Mouse (Mus musculus): Measurements from ENCODE around the gene Sirpa. TPM values are rescaled to one million over a fixed set of nuclear protein-coding genes. Genes with fewer than 3 reads are reported as not detected.
A peak's percentile ranks its signal among the peaks of the same experiment; 100 is the strongest.

Gene Sirpa
- polyA plus RNA-seq, 1 experiment from 2014 or later, result 13.2 TPM

GRCm38 (mm10) chr2:129629786-129630531, 37.3 kb downstream of the Sirpa start:
- Histone ChIP-seq H3K36me3 (ENCODE audit: control insufficient read depth, insufficient read depth, low read length) (no peaks in the 10 kb centered on the region), H3K9me3 (ENCODE audit: control insufficient read depth, low read length) (no peaks in the 10 kb centered on the region), H3K4me1 (replicated peaks; ENCODE audit: control insufficient read depth, insufficient read depth) (no peaks in the 10 kb centered on the region; the same call in 1 of the 2 replicates), H3K27ac (replicated peaks) (no peak overlapping the region), H3K4me2 (replicated peaks; ENCODE audit: low read depth) (no peak overlapping the region), H3K4me3 (ENCODE audit: low read depth, low read length) (no peak overlapping the region), H3K27me3 (ENCODE audit: control insufficient read depth, insufficient read depth, low read length) (no peaks in the 10 kb centered on the region), H3K9ac (ENCODE audit: low read length) (no peak overlapping the region)
- peak; percentile 10 for DNase-seq (ENCODE audit: low spot score)
- TF ChIP-seq EP300 (optimal IDR thresholded peaks at IDR 0.05), result no peak
- TF ChIP-seq CTCF (IDR thresholded peaks at IDR 0.05; ENCODE audit: low read depth), result no peak
- 95% methylated on average over 15 of the region's 15 CpGs for WGBS
- ATAC-seq (ENCODE audit: low FRiP score, low TSS enrichment), result no peak

GRCm38 (mm10) chr2:129630532-129630886, 37.9 kb downstream of the Sirpa start:
- no peak overlapping the region for H3K9ac ChIP-seq (ENCODE audit: low read length)
- no peaks in the 10 kb centered on the region for H3K27me3 ChIP-seq (ENCODE audit: control insufficient read depth, insufficient read depth, low read length)
- TF ChIP-seq EP300 (optimal IDR thresholded peaks at IDR 0.05), result no peak
- no peak for TF ChIP-seq CTCF (IDR thresholded peaks at IDR 0.05; ENCODE audit: low read depth)
- no peak overlapping the region for H3K4me2 ChIP-seq (replicated peaks; ENCODE audit: low read depth)
- H3K4me1 ChIP-seq (replicated peaks; ENCODE audit: control insufficient read depth, insufficient read depth), result no peaks in the 10 kb centered on the region; the same call in 1 of the 2 replicates
- WGBS, result 78% methylated on average over 3 of the region's 3 CpGs
- H3K4me3 ChIP-seq (ENCODE audit: low read depth, low read length), result no peak overlapping the region
- ATAC-seq (ENCODE audit: low FRiP score, low TSS enrichment), result no peak
- DNase-seq (ENCODE audit: low spot score), result peak; percentile 8
- no peak overlapping the region for H3K27ac ChIP-seq (replicated peaks)
- no peaks in the 10 kb centered on the region for H3K36me3 ChIP-seq (ENCODE audit: control insufficient read depth, insufficient read depth, low read length)
- H3K9me3 ChIP-seq (ENCODE audit: control insufficient read depth, low read length), result no peaks in the 10 kb centered on the region

- no peaks in the 10 kb centered on the region for H3K27me3 ChIP-seq (ENCODE audit: control insufficient read depth, insufficient read depth, low read length)
- ATAC-seq (ENCODE audit: low FRiP score, low TSS enrichment) (no peak), DNase-seq (ENCODE audit: low spot score) (peak; percentile 10)
- H3K9ac ChIP-seq (ENCODE audit: low read length), result no peak overlapping the region
- no peak overlapping the region for H3K4me2 ChIP-seq (replicated peaks; ENCODE audit: low read depth)
- no peaks in the 10 kb centered on the region; the same call in 1 of the 2 replicates for H3K4me1 ChIP-seq (replicated peaks; ENCODE audit: control insufficient read depth, insufficient read depth)
- 78% methylated on average over 7 of the region's 7 CpGs for WGBS
- no peaks in the 10 kb centered on the region for H3K9me3 ChIP-seq (ENCODE audit: control insufficient read depth, low read length)
- H3K27ac ChIP-seq (replicated peaks), result peak overlapping the region; percentile 49; the same call in 1 of the 2 replicates
- no peak overlapping the region for H3K4me3 ChIP-seq (ENCODE audit: low read depth, low read length)
- H3K36me3 ChIP-seq (ENCODE audit: control insufficient read depth, insufficient read depth, low read length), result no peaks in the 10 kb centered on the region
- no peak for TF ChIP-seq EP300 (optimal IDR thresholded peaks at IDR 0.05)
Observed at GRCm38 (mm10) chr2:129630978-129631660, 38.5 kb downstream of the Sirpa start.

GRCm38 (mm10) chr2:129632324-129632723, 39.7 kb downstream of the Sirpa start:
- Histone ChIP-seq H3K4me3 (ENCODE audit: low read depth, low read length) (no peak overlapping the region), H3K4me1 (replicated peaks; ENCODE audit: control insufficient read depth, insufficient read depth) (no peaks in the 10 kb centered on the region; the same call in 1 of the 2 replicates), H3K4me2 (replicated peaks; ENCODE audit: low read depth) (no peak overlapping the region), H3K27me3 (ENCODE audit: control insufficient read depth, insufficient read depth, low read length) (no peaks in the 10 kb centered on the region), H3K9me3 (ENCODE audit: control insufficient read depth, low read length) (no peaks in the 10 kb centered on the region), H3K36me3 (ENCODE audit: control insufficient read depth, insufficient read depth, low read length) (no peaks in the 10 kb centered on the region), H3K9ac (ENCODE audit: low read length) (no peak overlapping the region), H3K27ac (replicated peaks) (peak overlapping the region; percentile 84)
- ATAC-seq (ENCODE audit: low FRiP score, low TSS enrichment) (no peak), DNase-seq (ENCODE audit: low spot score) (no peak)
- no peak for TF ChIP-seq CTCF (IDR thresholded peaks at IDR 0.05; ENCODE audit: low read depth)
- WGBS, result 91% methylated on average over 7 of the region's 7 CpGs

GRCm38 (mm10) chr2:129633077-129633732, 40.6 kb downstream of the Sirpa start:
- H3K4me2 ChIP-seq (replicated peaks; ENCODE audit: low read depth), result no peak overlapping the region
- 23% methylated on average over 9 of the region's 9 CpGs for WGBS
- TF ChIP-seq EP300 (optimal IDR thresholded peaks at IDR 0.05) (peak; percentile 63), CTCF (IDR thresholded peaks at IDR 0.05; ENCODE audit: low read depth) (peak; percentile 4; the same call in 1 of the 2 replicates)
- H3K9me3 ChIP-seq (ENCODE audit: control insufficient read depth, low read length), result no peaks in the 10 kb centered on the region
- H3K27me3 ChIP-seq (ENCODE audit: control insufficient read depth, insufficient read depth, low read length), result no peaks in the 10 kb centered on the region
- peak; percentile 97 for ATAC-seq (ENCODE audit: low FRiP score, low TSS enrichment)
- peak overlapping the region; percentile 84 for H3K27ac ChIP-seq (replicated peaks)
- DNase-seq (ENCODE audit: low spot score), result peak; percentile 82
- H3K36me3 ChIP-seq (ENCODE audit: control insufficient read depth, insufficient read depth, low read length), result no peaks in the 10 kb centered on the region
- no peak overlapping the region for H3K9ac ChIP-seq (ENCODE audit: low read length)
- no peak overlapping the region for H3K4me3 ChIP-seq (ENCODE audit: low read depth, low read length)
- no peaks in the 10 kb centered on the region; the same call in 1 of the 2 replicates for H3K4me1 ChIP-seq (replicated peaks; ENCODE audit: control insufficient read depth, insufficient read depth)
